Mouse (Mus musculus) forebrain, postnatal 0 days (tissue): ENCODE data around the gene Akap13. TPM values are rescaled to one million over a fixed set of nuclear protein-coding genes. Genes with fewer than 3 reads are reported as not detected.

Source experiments
- ATAC-seq: fragments of 200-750 bp; cut with Nextera tagmentation; 2 replicates; pipeline ENCODE4 v1.8.0; 2017; ENCODE audit warnings: mild to moderate bottlenecking, moderate library complexity
- DNase-seq: peaks from one replicate; pipeline ENCODE4 v3.0.0-alpha.2; 2015
- H3K27ac ChIP-seq: fragments of 300-500 bp; sonication (generic); 2 replicates; pipeline ENCODE4 v1.5.1; 2014; ENCODE audit warnings: low read depth, mild to moderate bottlenecking, antibody characterized with exemption, low read length, moderate library complexity, mixed read lengths
- H3K27me3 ChIP-seq: fragments of 300-500 bp; sonication (generic); 2 replicates; pipeline ENCODE4 v1.6.1; 2014; ENCODE audit warnings: mild to moderate bottlenecking, low read length, mixed read lengths; ENCODE audit not compliant: insufficient read depth
- H3K36me3 ChIP-seq: fragments of 300-500 bp; sonication (generic); 2 replicates; pipeline ENCODE4 v1.6.1; 2014; ENCODE audit warnings: mild to moderate bottlenecking, moderate library complexity; ENCODE audit not compliant: insufficient read depth
- H3K4me1 ChIP-seq: fragments of 300-500 bp; sonication (generic); 2 replicates; pipeline ENCODE4 v1.6.1; 2014; ENCODE audit warnings: antibody characterized with exemption; ENCODE audit not compliant: insufficient read depth
- H3K4me2 ChIP-seq: fragments of 300-500 bp; sonication (generic); 2 replicates; pipeline ENCODE4 v1.6.1; 2014; ENCODE audit warnings: low read depth, mild to moderate bottlenecking, moderate library complexity
- H3K4me3 ChIP-seq: fragments of 300-500 bp; sonication (generic); 2 replicates; pipeline ENCODE4 v1.5.1; 2014; ENCODE audit warnings: low read depth, low read length, mixed read lengths
- H3K9ac ChIP-seq: fragments of 300-500 bp; sonication (generic); 2 replicates; pipeline ENCODE4 v1.6.1; 2014; ENCODE audit warnings: mild to moderate bottlenecking
- H3K9me3 ChIP-seq: fragments of 300-500 bp; sonication (generic); 2 replicates; pipeline ENCODE4 v1.6.1; 2016; ENCODE audit warnings: low read length
- CTCF ChIP-seq: sonication (generic); IDR thresholded peaks from 2 replicates; pipeline ENCODE4 v1.5.1; 2016; ENCODE audit warnings: antibody characterized with exemption, control low read depth, low read depth
- WGBS: fragments of 180-500 bp; shearing (Covaris S2); extraction: QIAGEN DNeasy Blood & Tissue Kit; methylation state at CpG from one replicate; pipeline ENCODE4 v1.1.7; 2014; 5-methylcytosine and 5-hydroxymethylcytosine counted together
- polyA plus RNA-seq: library from polyadenylated mRNA; unstranded; fragments of >200 nt; fragmentation: Nextera tagmentation; extraction: Ambion mirVana; gene quantifications from 2 replicates; pipeline ENCODE4 v1.2.1, GENCODE M21; 2015
- total RNA-seq: library from RNA; depleted of rRNA; stranded (reverse); fragments of >200 nt; gene quantifications from 2 replicates; pipeline ENCODE4 v1.2.3, GENCODE M21; 2014

The Akap13 gene
- total and polyA plus RNA-seq, 2 experiments from 2014 or later = 9.1 to 16.2 TPM

- Histone ChIP-seq H3K4me2 (no peak overlapping the region), H3K4me3 (no peak overlapping the region), H3K4me1 (no peaks in the 10 kb centered on the region), H3K27ac (no peak overlapping the region), H3K9me3 (no peaks in the 10 kb centered on the region), H3K9ac (no peak overlapping the region), H3K27me3 (no peaks in the 10 kb centered on the region), H3K36me3 (no peaks in the 10 kb centered on the region)
- ATAC-seq = no peak
- 92% methylated on average over 5 of the region's 5 CpGs for WGBS
- no peak for DNase-seq
- TF ChIP-seq CTCF = no peak
These were observed 258.6 kb downstream of the Akap13 start for GRCm38 (mm10) chr7:75713959-75714358.

GRCm38 (mm10) chr7:75715026-75715425, 259.7 kb downstream of the Akap13 start:
- ATAC-seq = no peak
- no peaks in the 10 kb centered on the region for H3K27me3 ChIP-seq
- no peaks in the 10 kb centered on the region for H3K4me1 ChIP-seq
- 96% methylated on average over 4 of the region's 4 CpGs for WGBS
- no peaks in the 10 kb centered on the region for H3K36me3 ChIP-seq
- no peak overlapping the region for H3K4me3 ChIP-seq
- no peak for DNase-seq
- H3K9ac ChIP-seq = no peak overlapping the region
- no peak for TF ChIP-seq CTCF
- no peak overlapping the region for H3K27ac ChIP-seq
- H3K9me3 ChIP-seq = no peaks in the 10 kb centered on the region
- H3K4me2 ChIP-seq = no peak overlapping the region

GRCm38 (mm10) chr7:75715939-75716338, 260.6 kb downstream of the Akap13 start:
- no peaks in the 10 kb centered on the region for H3K4me1 ChIP-seq
- H3K9me3 ChIP-seq = no peaks in the 10 kb centered on the region
- H3K4me3 ChIP-seq = no peak overlapping the region
- H3K4me2 ChIP-seq = no peak overlapping the region
- 93% methylated on average over 4 of the region's 4 CpGs for WGBS
- H3K36me3 ChIP-seq = no peaks in the 10 kb centered on the region
- TF ChIP-seq CTCF = no peak
- DNase-seq (no peak), ATAC-seq (no peak)
- no peak overlapping the region for H3K9ac ChIP-seq
- H3K27ac ChIP-seq = no peak overlapping the region
- H3K27me3 ChIP-seq = no peaks in the 10 kb centered on the region

GRCm38 (mm10) chr7:75717349-75717748, 262.0 kb downstream of the Akap13 start:
- Histone ChIP-seq H3K4me1 (no peaks in the 10 kb centered on the region), H3K27ac (no peak overlapping the region)
- TF ChIP-seq CTCF = no peak

GRCm38 (mm10) chr7:75721302-75721701, 266.0 kb downstream of the Akap13 start:
- Histone ChIP-seq H3K27me3 (no peaks in the 10 kb centered on the region), H3K4me3 (no peak overlapping the region), H3K4me2 (no peak overlapping the region), H3K4me1 (no peaks in the 10 kb centered on the region), H3K36me3 (no peaks in the 10 kb centered on the region), H3K9me3 (no peaks in the 10 kb centered on the region), H3K27ac (no peak overlapping the region), H3K9ac (no peak overlapping the region)
- WGBS = 88% methylated on average over 4 of the region's 4 CpGs
- TF ChIP-seq CTCF = no peak
- no peak for DNase-seq
- no peak for ATAC-seq

More at GRCm38 (mm10) chr7:75717349-75717748, 262.0 kb downstream of the Akap13 start:
- Histone ChIP-seq H3K9me3 (no peaks in the 10 kb centered on the region), H3K36me3 (no peaks in the 10 kb centered on the region), H3K27me3 (no peaks in the 10 kb centered on the region), H3K4me2 (no peak overlapping the region), H3K9ac (no peak overlapping the region), H3K4me3 (no peak overlapping the region)
- ATAC-seq (no peak), DNase-seq (no peak)

GRCm38 (mm10) chr7:75724012-75724411, 268.7 kb downstream of the Akap13 start:
- no peak overlapping the region for H3K9ac ChIP-seq
- WGBS = 88% methylated on average over 1 of the region's 1 CpGs
- no peaks in the 10 kb centered on the region for H3K4me1 ChIP-seq
- H3K4me3 ChIP-seq = no peak overlapping the region
- H3K27me3 ChIP-seq = no peaks in the 10 kb centered on the region
- no peak for DNase-seq
- no peak for ATAC-seq
- no peaks in the 10 kb centered on the region for H3K9me3 ChIP-seq
- H3K4me2 ChIP-seq = no peak overlapping the region
- TF ChIP-seq CTCF = no peak
- H3K36me3 ChIP-seq = no peaks in the 10 kb centered on the region
- no peak overlapping the region for H3K27ac ChIP-seq

- no peaks in the 10 kb centered on the region for H3K27me3 ChIP-seq
- DNase-seq = no peak
- H3K27ac ChIP-seq = no peak overlapping the region
- no peaks in the 10 kb centered on the region for H3K36me3 ChIP-seq
- H3K4me3 ChIP-seq = no peak overlapping the region
- no peak overlapping the region for H3K9ac ChIP-seq
- H3K4me2 ChIP-seq = no peak overlapping the region
- no peak for TF ChIP-seq CTCF
- no peaks in the 10 kb centered on the region for H3K9me3 ChIP-seq
- no peak for ATAC-seq
- H3K4me1 ChIP-seq = no peaks in the 10 kb centered on the region
- 98% methylated on average over 6 of the region's 6 CpGs for WGBS
These were observed 270.6 kb downstream of the Akap13 start for GRCm38 (mm10) chr7:75725899-75726298.

GRCm38 (mm10) chr7:75726867-75727266, 271.5 kb downstream of the Akap13 start:
- TF ChIP-seq CTCF = no peak
- H3K27ac ChIP-seq = no peak overlapping the region
- H3K4me3 ChIP-seq = no peak overlapping the region
- H3K9me3 ChIP-seq = no peaks in the 10 kb centered on the region
- H3K27me3 ChIP-seq = no peaks in the 10 kb centered on the region
- H3K4me1 ChIP-seq = no peaks in the 10 kb centered on the region
- no peak overlapping the region for H3K4me2 ChIP-seq
- no peak overlapping the region for H3K9ac ChIP-seq
- peak; percentile 66; the same call in 1 of the 2 replicates for ATAC-seq
- DNase-seq = peak; percentile 58
- 81% methylated on average over 9 of the region's 9 CpGs for WGBS
- no peaks in the 10 kb centered on the region for H3K36me3 ChIP-seq
